Comparison of ENCODE assay signal across 8 mouse cellular contexts in the genomic region with DNA sequence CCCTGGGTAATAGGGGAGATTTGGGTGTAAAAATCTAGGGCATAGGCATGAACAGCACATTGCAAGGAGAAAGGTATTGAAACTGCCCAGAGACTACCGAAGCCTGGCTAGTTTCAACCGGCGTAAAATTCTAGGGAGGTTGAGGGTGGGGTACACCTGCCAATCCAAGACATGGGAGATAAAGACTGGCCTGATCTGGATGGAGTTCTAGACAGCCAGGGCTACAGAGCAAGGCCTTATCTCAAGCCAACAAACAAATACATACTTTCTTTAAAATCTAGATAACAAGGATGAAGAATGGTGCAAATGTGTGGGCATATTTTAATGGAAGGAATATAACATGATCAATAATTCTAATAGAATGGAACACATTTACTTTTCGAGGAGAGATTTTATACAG. TPM values are rescaled to one million over a fixed set of nuclear protein-coding genes. Genes with fewer than 3 reads are reported as not detected.
DNase-seq lines count a peak whose midpoint lies in the region; ATAC-seq and TF ChIP-seq lines count a peak whose summit lies in the region.
"Had no signal": no experiment of that assay in that cellular context is flagged by ENCODE, and none has a peak within 500 bp of the region (broad histone marks: within the 10 kb centered on the region; RNA-seq: fewer than 3 reads in every experiment).

No protein-coding gene starts in this region.

- peak overlapping the region; percentile 71 for H3K4me2 ChIP-seq in hindbrain, embryonic 13.5 days

- no peak overlapping the region for H3K9ac ChIP-seq in ES-E14 (ENCODE audit: insufficient read depth, low read depth, low read length, poor library complexity, severe bottlenecking)
- H3K9ac ChIP-seq in hindbrain, embryonic 13.5 days, result peak overlapping the region; percentile 79

- H3K36me3 ChIP-seq in E14TG2a.4 (ENCODE audit: insufficient read depth, low read length) (peaks cover 50% of the 10 kb centered on the region), ES-E14 (ENCODE audit: control insufficient read depth, insufficient read depth, low read length, poor library complexity, severe bottlenecking) (peaks cover 12% of the 10 kb centered on the region)
- peaks cover 37% of the 10 kb centered on the region for H3K36me3 ChIP-seq in hindbrain, embryonic 13.5 days

- DNase-seq in ES-E14 (ENCODE audit: low read depth, low spot score), result no peak
- DNase-seq in embryo, embryonic 10.5 days (ENCODE audit: low spot score), result no peak
- DNase-seq in cerebellum, postnatal 10 days, result no peak
- DNase-seq: adrenal gland, postnatal 14 days had no signal

- 53% methylated on average over 4 of the region's 4 CpGs for WGBS in hindbrain, embryonic 13.5 days

- H3K4me1 ChIP-seq in E14TG2a.4 (replicated peaks; ENCODE audit: low read depth, low read length) (peaks cover 75% of the 10 kb centered on the region), ES-E14 (ENCODE audit: control insufficient read depth in 2 of 2, insufficient read depth in 2 of 2, low read length in 2 of 2, poor library complexity in 1 of 2) (peaks cover 0 to 11% of the 10 kb centered on the region in 2 experiments; a peak in 3 of 4 replicates)
- peaks cover 28% of the 10 kb centered on the region for H3K4me1 ChIP-seq in hindbrain, embryonic 13.5 days (replicated peaks)

- H3K9me3 ChIP-seq in E14TG2a.4 (ENCODE audit: low read length) (no peaks in the 10 kb centered on the region), ES-E14 (ENCODE audit: control insufficient read depth, insufficient read depth, low read depth, low read length) (no peaks in the 10 kb centered on the region)
- H3K9me3 ChIP-seq in hindbrain, embryonic 13.5 days, result no peaks in the 10 kb centered on the region

- peak overlapping the region; percentile 86 for H3K4me3 ChIP-seq in E14TG2a.4 (replicated peaks; ENCODE audit: low read length)
- peak overlapping the region; percentile 78 to 89 for H3K4me3 ChIP-seq in ES-E14 (ENCODE audit: insufficient read depth in 1 of 2, low read depth in 1 of 2, low read length in 2 of 2, poor library complexity in 1 of 2, severe bottlenecking in 1 of 2)
- peak overlapping the region; percentile 69 for H3K4me3 ChIP-seq in hindbrain, embryonic 13.5 days

- H3K27ac ChIP-seq in ES-E14 (ENCODE audit: insufficient read depth, low read depth, low read length, poor library complexity, severe bottlenecking), result peak overlapping the region; percentile 35; the same call in 1 of the 2 replicates
- no peak overlapping the region for H3K27ac ChIP-seq in hindbrain, embryonic 13.5 days

- TF ChIP-seq CTCF in E14TG2a.4 (conservative IDR thresholded peaks at IDR 0.05; ENCODE audit: low read length), result no peak

- H3K27me3 ChIP-seq in E14TG2a.4 (ENCODE audit: insufficient read depth, low read length), result no peaks in the 10 kb centered on the region
- peaks cover 35% of the 10 kb centered on the region for H3K27me3 ChIP-seq in hindbrain, embryonic 13.5 days

- no peak for ATAC-seq in hindbrain, embryonic 13.5 days (ENCODE audit: low FRiP score)
- 0 out of 2 replicates have a peak, but pooled peaks have one; percentile 7 for ATAC-seq in megakaryocyte progenitor cell, adult 5-6 weeks (replicated peaks; ENCODE audit: poor library complexity)
- ATAC-seq in monocyte, adult 5-6 weeks (replicated peaks; ENCODE audit: insufficient number of reproducible peaks, low FRiP score, low TSS enrichment, poor library complexity, severe bottlenecking), result no peak

- in situ Hi-C loops in ES-E14 (cut with MboI; ENCODE audit: low sequenced_read_pairs in 2 of 2, unreplicated experiment in 2 of 2), result no loop called here

TF ChIP-seq in ES-E14, 5 proteins besides CTCF, POLR2A, EP300 and RAD21:
- TF ChIP-seq CHD2 (IDR thresholded peaks at IDR 0.05; ENCODE audit: low read depth, low read length), result no peak
- TF ChIP-seq HCFC1 (IDR thresholded peaks at IDR 0.05; ENCODE audit: borderline replicate concordance, insufficient read depth, low read length), result no peak

RNA-seq across cellular contexts. Expression of a gene that starts 1.0 kb away (rescaled TPM):
- total RNA-seq in ES-E14 (2012; rRNA removed), result 28.8 and 45.5 TPM in 2 replicates
- polyA plus RNA-seq in hindbrain, embryonic 13.5 days (2015; fragmentation: Nextera tagmentation; extraction: Ambion mirVana), result 61.8 and 62.5 TPM in 2 replicates
- 18.8 and 23.9 TPM in 2 replicates for total RNA-seq in megakaryocyte progenitor cell, adult 5-6 weeks (2015)
- total RNA-seq in megakaryocyte progenitor cell, adult 5-6 weeks (2017), result 10.7 and 11.0 TPM in 2 replicates
- total RNA-seq in monocyte, adult 5-6 weeks (2017), result 33.3 to 47.0 TPM (median 39.9 TPM) in 3 replicates

RNA-seq across cellular contexts. Expression of a gene that starts 2.4 kb away (rescaled TPM):
- 1.4 and 1.5 TPM in 2 replicates for total RNA-seq in ES-E14 (2012; rRNA removed)
- polyA plus RNA-seq in hindbrain, embryonic 13.5 days (2015; fragmentation: Nextera tagmentation; extraction: Ambion mirVana), result not detected in 2 replicates
- total RNA-seq in megakaryocyte progenitor cell, adult 5-6 weeks (2015), result not detected in 2 replicates
- total RNA-seq in megakaryocyte progenitor cell, adult 5-6 weeks (2017), result not detected in 2 replicates
- not detected in 3 replicates for total RNA-seq in monocyte, adult 5-6 weeks (2017)

RNA-seq across cellular contexts. Expression of a gene that starts 17.3 kb away (rescaled TPM):
- 65.8 and 114 TPM in 2 replicates for total RNA-seq in ES-E14 (2012; rRNA removed)
- polyA plus RNA-seq in hindbrain, embryonic 13.5 days (2015; fragmentation: Nextera tagmentation; extraction: Ambion mirVana), result 5.4 and 6.0 TPM in 2 replicates
- 0.05 TPM in 1 of 2 replicates, not detected in the other for total RNA-seq in megakaryocyte progenitor cell, adult 5-6 weeks (2015)
- not detected in 2 replicates for total RNA-seq in megakaryocyte progenitor cell, adult 5-6 weeks (2017)
- total RNA-seq in monocyte, adult 5-6 weeks (2017), result 0.68 TPM in 1 of 3 replicates, not detected in the others

Comparison
In these comparisons a context has a peak if more than half of its experiments do, and no peak if none do; other contexts are left out.
1. RNA of a gene that starts 17.3 kb away (total RNA-seq): 65.8 to 114 TPM in ES-E14; 0.05 TPM in megakaryocyte progenitor cell, adult 5-6 weeks and 0.68 TPM in monocyte, adult 5-6 weeks; every median in the first group is over 10 times any median in the second.
2. Peak in every context shown above with its lines, with median percentiles within 50 percentile points of each other: H3K4me3 ChIP-seq.